Mouse (Mus musculus): ENCODE data around the gene Snx29.
"Not testable (repeated sequence)": the region's sequence is repeated elsewhere in the genome, so short reads cannot be mapped to it uniquely, and the experiment has no call there.

Gene Snx29

DNA sequence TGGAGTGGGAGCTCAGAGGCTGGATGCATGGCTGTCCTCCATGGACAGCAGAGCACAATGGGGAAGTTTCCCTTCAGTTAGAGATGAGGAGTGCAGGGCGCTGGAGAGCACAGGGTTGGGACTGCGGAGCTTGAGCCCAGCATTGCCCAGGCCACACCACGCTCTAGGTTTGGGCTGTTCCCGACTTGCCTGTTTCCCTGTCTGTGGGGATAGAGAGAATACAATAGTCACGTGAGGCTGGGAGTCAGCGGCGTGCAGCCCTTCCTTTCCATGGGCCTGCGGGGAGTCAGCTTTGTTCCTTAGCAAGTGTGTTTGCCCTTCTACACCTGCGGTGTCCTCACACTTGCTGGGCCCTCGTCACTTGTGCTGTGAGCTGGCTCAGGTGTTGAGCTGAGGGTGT is 37.2 kb downstream of the Snx29 start:
- DNase-seq (ENCODE audit: low spot score in 2 of 2), result no peak

DNA sequence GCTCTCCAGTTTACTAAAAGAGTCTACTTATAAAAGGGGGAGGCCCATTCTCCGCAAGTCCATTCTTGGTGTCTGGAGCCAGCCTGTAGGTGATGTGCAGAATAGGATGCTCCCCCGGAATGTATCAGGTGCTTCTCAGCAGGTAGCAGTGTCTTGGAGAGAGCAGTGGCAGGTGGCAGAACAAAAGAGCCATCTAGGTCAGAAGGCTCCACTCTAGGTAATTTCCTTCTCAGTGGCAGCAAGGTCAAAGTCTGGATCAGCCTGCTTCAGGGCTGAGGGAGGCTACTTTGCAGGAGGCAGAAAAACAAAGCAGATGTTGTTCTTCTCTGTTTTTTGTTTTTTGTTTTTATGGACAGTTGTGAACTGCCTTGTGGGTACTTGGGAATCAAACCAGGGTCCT is 37.9 kb downstream of the Snx29 start:
- not testable (repeated sequence) for DNase-seq (ENCODE audit: low spot score in 2 of 2)

DNA sequence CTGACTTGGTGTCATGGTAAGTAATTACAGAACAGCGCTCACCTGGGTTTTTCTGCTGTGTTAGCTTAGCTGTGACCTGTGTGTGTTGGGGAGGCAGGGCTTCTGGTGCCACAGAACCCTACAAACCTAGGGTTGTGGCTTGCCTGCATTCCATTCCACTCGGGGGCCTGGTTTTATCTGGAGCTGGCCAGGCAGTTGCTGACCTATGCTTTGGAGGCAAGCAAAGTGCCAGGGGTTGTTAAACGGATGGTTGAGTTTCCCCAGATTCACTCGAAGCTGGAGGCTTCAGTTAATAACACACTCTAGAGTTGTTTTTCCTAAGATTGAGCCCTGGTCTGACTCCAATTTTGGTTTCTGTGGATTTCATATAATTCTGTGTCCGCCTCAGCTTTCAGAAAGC is 42.9 kb downstream of the Snx29 start:
- DNase-seq (ENCODE audit: low spot score in 2 of 2), result no peak

DNA sequence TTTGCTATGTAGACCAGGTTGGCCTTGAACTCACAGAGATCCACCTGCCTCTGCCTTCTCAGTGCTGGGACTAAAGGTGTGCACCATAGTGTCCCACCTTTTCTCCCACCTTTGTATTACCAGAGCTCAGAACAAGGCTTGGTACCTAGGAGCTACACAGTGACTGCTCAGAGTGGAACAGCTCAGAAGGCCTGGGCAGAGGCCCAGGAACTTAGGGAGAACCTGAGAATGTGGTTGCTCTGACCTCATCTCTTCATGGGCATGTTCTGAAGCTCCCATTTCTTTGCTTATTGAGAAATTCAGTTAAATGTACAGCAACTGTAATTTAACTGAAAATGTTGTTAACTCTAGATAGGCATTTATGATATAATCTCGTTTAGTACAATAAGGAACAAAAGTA is 44.1 kb downstream of the Snx29 start:
- no peak for DNase-seq (ENCODE audit: low spot score in 2 of 2)

DNA sequence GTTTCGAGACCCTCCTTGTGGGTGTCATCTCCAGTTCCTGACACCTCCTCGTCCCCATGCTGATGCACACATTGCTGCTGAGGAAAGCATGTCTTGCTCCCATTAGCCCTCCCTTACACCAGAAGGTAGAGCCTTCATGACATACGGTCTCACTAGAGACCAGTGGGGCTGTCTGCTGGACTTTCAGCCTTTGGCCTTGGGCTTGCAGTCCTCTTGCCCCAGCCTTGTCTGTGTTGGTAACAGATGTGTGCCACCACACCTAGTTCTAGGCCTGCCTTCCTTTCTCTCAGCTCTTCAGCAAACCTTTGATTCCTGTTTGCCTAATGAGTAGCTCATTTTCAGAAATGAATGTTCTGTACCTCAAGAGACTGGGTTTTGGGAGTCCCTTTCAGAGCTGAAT is 45.7 kb downstream of the Snx29 start:
- DNase-seq (ENCODE audit: low spot score in 2 of 2), result no peak

DNA sequence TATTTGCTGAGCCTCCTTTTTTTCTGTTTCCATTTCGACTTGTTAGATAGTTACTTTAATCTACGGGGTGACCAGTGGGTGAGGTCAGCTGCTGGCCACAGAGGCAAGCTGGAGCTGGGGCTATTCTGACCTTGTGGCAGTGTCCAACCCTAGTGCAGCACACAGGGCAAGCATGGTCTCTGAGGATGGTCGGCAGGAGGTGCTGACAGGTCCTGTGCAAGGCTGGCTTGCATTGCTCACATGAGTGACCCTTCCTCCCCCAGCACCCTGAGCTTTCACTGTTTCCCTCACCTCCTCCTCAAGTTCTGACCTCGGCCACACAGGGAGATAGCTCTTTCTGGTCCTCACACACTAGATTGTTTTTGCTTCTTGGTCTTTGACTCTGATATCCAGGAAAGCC is 46.5 kb downstream of the Snx29 start:
- DNase-seq (ENCODE audit: low spot score in 2 of 2), result no peak

DNA sequence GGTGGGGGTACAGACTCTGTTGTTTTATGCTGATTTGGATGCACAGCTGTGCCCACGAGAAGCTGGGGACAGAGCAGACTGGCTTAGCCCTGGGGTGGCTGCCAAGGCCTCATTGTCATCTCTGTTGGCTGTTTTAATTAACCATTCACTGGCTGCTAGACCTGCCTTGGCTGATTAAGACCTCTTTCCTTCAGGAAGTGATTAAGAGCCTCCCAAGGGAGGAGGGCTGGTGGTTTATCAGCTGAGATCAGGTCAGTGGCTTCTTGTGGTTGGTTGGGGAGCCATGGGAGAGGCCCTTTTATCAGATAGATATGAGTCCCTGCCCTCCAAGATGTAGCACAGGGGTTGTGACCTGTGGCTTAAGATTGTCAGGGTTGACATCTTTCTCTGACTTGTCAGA is 46.9 kb downstream of the Snx29 start:
- no peak for DNase-seq (ENCODE audit: low spot score in 2 of 2)

DNA sequence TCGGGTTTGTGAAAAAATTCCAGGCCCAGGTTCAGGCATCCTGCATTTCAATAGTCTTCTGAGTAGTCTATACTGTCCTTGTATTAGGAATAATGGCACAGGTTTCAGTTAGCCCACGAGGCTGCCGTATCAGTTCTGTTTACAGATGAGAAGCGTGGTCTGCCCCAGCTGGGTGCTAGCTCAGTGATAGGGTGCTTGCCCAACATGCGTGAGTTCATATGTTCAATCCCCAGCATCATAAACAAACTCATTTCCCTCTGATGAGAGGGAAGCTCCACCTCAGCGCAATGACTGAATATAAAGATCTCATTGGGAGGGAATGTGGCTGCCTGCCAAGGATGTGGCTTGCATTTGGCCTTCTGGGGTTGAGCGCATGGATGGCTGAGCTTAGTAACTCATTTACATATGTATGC is 47.4 kb downstream of the Snx29 start:
- DNase-seq (ENCODE audit: low spot score in 2 of 2), result no peak

DNA sequence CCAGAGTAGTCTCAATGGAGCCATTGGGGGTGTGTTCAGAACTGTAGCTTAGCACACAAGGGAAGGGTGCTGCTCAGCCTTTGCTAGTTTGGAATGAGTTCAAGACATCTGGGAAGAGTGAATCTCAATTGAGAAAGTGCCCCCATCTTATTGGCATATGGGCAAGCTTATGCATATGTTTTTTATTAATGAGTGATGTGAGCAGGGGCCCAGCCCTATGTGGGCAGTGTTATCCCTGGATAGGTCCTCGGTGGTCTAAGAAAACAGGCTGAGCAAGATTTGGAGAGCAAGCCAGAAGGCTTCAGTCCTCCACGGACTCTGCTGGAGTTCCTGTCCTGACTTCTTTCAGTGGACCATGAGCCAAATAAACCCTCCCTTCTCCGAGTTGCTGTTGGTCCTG is 56.6 kb downstream of the Snx29 start:
- DNase-seq (ENCODE audit: low spot score in 2 of 2), result no peak

DNA sequence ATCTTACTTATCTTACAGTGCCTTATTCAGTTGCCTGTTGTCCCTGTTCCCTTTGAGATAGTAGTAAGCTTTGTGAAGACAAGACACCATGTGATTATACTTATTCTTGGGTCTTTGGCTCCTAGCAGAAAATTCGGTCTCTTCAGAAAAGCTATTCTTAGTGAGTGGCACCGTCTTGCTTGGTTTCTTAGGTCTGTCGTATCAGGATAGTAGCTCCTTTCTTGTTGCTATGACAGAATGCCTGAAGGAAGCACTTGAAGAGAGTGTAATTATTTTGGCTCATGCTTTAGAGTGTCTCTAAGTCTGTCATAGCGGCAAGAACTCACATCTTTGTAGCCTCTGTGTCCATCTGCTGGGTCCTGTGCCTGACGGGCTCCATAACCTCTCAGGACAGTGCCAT is 57.3 kb downstream of the Snx29 start:
- DNase-seq (ENCODE audit: low spot score in 2 of 2), result no peak

DNA sequence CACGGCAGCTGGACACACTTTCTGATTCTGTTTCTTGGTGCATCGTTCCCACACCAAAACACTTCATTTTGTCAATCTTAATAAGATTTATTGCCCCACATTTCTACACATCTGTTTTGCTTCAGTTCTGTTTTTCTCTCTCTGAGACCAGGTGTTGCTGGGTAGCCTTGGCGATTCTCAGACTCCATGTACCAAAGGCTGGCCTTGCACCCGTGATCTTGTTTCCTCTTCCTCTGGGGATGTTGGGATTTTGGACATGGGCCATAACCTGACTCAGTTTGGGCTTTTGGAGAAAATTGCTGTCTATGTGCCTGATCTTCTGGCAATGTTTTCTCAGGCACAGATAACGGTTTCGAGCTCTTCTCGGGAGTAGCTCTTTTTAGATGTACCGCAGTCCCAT is 58.2 kb downstream of the Snx29 start:
- no peak for DNase-seq (ENCODE audit: low spot score in 2 of 2)

DNA sequence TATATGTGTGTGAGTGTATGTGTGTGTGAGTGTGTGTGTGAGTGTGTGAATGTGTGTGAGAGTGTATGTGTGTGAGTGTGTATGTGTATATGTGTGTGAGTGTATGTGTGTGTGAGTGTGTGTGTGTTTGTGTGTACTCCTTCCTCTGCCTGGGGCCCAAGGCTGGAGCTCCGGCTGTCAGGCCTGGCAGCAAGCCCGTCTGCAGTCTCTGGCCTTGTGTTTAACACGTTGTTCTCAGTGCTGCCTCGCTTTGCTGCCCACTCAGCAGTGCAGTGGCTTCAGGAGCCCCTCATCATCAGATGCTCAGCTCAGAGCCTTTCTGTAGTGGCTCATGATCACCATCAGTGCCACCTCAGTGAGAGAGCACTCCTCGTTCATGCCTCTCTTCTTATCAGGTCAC is 61.7 kb downstream of the Snx29 start:
- no peak for DNase-seq (ENCODE audit: low spot score in 2 of 2)

DNA sequence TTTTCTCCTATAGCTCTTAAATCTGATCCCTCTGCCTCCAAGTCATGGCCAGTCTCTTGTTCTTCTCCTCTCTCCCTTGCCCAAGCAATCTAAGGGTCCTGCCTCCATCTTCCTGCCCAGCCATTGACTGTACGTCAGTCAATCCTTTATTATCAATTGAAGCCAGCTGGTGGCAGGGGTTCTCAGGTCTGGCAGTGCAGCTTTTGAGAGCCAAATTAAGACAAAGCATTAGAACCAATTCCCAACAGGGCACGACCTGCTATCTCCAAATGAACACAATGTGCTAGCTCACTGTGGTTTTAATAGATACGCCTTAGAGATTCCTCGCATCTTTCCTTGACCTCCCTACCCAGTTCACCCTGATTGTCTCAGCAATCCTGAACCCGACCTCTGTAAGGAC is 62.4 kb downstream of the Snx29 start:
- DNase-seq (ENCODE audit: low spot score in 2 of 2), result no peak

DNA sequence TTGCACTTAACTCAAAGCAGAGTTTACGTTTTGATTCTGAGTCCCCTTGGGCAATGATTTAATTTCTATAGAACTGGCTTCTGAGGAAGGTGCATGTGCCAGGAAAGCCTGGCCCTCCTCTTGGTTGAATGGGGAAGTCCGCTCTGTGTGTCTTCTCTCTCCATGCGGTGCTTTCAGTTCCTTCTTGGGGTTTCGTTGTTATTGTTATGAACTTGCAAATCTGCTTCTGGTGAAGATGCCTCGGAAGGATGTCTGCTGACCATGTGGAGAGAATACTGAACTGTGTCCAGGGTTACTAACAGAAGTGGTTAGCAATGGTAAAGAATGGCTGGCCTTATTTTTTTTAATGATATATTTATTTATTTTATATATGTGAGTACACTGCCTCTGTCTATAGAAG is 63.1 kb downstream of the Snx29 start:
- no peak for DNase-seq (ENCODE audit: low spot score in 2 of 2)

DNA sequence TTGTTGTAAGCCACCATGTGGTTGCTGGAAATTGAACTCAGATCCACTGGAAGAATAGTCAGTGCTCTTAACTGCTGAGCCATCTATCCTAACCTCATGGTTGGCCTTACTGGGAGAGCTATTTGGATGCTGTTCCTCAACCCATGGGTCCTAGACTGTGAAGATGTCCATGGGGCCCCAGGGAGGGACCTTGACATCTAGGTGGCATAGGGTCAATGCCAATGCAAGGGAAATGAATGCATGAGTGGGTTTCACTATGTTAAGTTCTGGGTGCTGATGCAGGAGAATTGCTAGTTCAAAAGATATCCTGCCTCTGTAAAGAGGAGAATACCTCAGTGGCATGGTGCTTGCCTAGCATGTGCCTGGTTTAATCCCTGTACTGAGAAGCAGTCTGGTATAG is 63.5 kb downstream of the Snx29 start:
- DNase-seq (ENCODE audit: low spot score in 2 of 2), result no peak

DNA sequence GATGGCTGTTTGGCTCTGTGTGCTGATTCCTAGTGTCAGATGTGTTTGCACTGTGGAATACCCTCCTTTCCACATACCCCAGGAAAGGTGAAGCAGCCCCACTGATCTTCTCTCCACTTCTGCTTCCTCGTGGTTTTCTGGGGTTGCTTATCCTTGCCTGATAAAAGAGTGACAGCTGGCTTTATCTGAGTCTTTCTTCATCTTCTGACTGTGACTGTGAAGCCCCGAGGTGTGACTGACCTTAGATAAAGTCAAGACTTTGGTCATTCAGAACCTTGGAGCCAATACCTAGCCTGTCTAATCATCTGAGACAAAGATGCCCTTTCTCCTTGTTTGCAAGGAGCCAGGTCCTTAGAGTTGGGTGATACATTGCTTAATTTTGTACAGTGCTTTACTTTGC is 65.4 kb downstream of the Snx29 start:
- DNase-seq (ENCODE audit: low spot score in 2 of 2), result no peak

DNA sequence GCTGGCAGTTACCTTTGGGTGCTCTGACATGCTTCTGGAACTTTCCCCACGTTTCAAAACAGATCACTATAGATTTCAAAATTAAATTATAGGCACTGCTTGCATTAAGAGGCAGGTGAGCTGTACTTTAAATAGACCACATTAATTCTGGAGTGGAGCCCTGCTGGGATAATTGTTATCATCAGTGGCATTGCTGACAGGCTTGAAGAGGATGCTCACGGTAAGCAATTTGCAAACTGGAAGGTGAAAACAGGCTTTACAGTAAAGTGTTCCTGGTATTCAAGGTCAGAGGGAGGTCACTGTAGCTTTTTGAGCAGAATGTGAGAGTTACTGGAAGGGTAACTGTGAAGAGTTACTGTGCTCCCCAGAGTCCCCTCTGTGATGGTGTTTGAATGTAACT is 66.6 kb downstream of the Snx29 start:
- DNase-seq (ENCODE audit: low spot score in 2 of 2), result no peak

DNA sequence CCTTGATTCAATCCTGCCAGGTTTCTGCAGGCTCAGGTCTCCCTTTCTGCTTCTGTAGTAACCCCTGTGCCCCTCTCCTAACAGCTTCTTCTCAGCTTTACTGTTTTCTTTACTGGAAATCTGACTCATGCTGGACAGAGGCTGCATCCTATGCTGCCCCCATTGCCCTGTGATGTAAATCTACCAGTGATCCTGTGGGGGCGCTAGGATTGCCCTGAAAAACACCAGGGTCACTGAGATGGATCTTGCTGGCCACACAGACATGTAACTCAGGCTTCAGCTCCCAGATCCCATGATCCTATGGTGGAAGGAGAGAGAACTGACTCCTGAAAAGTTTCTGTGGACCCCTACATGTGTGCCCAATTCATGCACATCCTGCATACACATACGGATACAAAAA is 73.9 kb downstream of the Snx29 start:
- DNase-seq (ENCODE audit: low spot score in 2 of 2), result no peak

DNA sequence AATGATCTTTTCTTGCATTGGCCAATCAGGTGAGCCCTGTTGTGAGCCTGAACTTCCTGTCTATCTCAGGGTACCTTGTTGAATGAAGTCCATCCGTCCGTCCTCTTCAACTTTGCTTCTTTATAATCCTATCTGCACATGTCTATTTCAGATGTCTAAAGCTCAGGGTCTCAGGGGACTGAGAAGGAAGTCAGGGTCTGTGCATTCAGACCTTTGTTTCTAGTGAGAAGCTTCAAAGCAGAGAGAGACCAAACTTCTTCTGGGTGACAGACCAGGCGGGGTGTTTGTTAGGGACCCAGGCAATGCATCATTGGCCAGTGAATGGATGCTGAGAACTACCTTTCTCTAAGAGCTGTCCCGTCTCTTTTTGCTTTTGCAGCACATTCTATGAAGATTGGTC is 76.7 kb downstream of the Snx29 start:
- no peak for DNase-seq (ENCODE audit: low spot score in 2 of 2)

DNA sequence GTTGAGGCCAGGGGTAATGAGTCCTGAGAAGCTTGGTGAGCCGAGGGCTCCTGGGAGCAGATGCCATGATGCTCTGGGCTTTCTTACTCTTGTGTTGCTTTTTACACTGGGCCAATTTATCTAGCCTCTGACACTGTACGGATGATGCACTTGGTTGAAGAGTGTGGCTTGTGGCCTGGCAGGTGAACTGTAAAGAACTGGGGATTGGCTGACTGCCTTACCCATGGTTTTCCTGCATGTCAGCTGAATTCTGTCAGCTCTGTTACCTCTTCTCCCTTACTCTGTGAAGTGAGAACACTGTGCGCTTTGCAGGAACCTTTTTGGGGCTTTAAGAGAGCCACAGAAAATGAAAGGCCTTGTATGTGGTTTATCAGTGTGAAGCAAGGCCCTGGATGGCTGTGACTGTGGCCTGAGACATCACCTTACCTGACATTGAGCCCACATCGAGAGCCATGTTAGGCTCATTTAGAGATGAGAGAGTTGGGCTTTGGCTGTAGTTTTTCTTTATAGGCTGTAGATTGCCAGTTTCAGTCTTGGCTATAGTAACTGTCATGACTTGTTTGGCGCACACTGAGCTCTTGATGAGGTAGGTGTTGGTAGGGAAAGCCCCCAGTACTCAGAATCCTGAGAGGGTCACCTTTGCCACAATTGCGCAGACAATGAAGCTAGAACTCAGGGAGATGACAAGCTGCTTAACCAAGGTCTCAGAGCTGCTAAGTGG is 77.3 kb downstream of the Snx29 start:
- DNase-seq (ENCODE audit: low spot score in 2 of 2), result no peak

DNA sequence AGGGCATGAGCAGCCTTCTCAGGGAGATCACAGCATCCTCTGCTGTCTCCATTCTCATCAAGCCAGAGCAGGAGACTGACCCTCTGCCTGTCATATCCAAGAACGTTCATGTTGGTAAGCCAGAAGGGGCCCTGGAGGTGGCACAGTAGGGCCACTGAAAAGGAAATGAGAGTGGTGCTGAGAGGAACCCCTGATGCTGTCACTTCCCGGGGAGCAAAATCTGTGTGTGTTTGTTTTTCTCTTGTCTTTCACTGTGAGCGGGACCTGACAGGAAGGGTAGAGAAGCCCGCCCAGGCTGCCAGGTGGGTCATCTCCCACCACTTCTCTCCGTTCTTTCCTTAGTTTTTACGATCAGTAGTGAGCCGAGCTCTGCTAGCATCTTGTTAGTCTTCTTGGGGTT is 78.2 kb downstream of the Snx29 start:
- DNase-seq (ENCODE audit: low spot score in 2 of 2), result no peak

DNA sequence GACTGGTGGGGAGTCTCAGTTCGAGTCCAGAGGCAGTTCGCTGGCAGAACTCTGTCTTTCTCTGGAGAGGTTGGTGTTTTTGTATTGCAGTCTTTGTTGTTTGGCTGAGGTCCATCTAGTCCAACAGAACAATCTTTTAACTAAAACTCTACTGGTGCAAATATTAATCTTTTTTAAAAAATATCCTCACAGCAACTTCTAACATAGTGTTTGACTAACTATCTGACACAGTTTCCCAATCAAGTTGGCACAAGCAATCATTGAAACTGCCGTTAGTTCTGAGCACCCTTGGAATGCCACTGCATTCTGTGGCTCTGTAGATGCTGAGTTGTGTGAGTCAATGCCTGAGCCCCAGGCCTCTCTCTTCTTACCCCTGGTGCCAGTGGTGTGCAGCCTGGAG is 82.5 kb downstream of the Snx29 start:
- no peak for DNase-seq (ENCODE audit: low spot score in 2 of 2)

DNA sequence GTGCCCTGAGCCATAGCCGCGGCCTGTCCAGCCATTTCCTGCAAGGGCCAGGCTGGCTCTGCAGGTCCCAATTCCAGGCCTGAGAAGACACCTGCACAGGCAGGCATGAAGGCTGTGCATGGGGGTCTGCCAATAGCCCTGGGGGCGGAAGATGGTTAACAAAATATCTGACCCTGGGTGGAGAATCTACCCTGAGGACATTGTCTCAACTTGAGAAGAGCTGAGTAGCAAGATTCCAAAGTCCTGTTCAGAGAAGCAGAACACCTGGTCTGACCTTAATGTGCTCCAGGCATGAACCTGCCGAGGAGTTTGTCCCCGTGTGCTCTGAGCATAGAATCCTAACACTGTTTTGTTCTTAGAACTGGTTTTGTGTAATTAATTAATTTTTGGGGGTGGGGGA is 83.5 kb downstream of the Snx29 start:
- no peak for DNase-seq (ENCODE audit: low spot score in 2 of 2)

DNA sequence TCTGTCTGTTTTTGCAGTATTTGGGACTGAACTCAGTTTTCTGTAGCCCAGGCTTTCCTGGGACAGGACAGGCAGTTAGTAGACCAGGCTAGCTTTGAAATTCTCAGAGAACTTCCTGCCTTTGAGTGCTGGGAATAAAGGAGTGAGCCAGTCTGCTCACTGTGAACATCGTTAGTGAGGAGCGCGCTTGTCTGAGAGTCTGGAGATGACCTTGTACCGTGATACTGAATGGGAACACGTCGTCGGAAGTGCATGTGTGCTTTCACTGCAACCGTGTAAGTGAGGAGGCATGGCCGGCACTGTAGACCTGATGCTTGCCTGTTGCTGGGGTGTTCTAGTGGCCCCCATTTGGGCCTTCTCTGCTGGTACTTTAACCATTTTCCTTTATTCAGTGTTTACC is 83.9 kb downstream of the Snx29 start:
- DNase-seq (ENCODE audit: low spot score in 2 of 2), result no peak

All from urinary bladder, adult 18-20 months (tissue).